Mouse (Mus musculus) gastrocnemius, adult 2 months (tissue): ENCODE measurements at regions not wholly inside any gene's neighbourhood (a gene's known extent, or its start where the extent isn't known, plus 50 kb on each side); places are given as distances from the start of the nearest gene placed in this dataset.

Experiments
- DNase-seq: peaks from one replicate; pipeline ENCODE4 v3.0.0; 2022
- H3K27ac ChIP-seq: fragments of 200-600 bp; 2 replicates; pipeline ENCODE4 v1.8.1; 2022; ENCODE audit warnings: mild to moderate bottlenecking
- H3K4me3 ChIP-seq: fragments of 200-600 bp; 2 replicates; pipeline ENCODE4 v1.8.1; 2022; ENCODE audit warnings: mild to moderate bottlenecking, moderate library complexity
- CTCF ChIP-seq: fragments of 200-600 bp; IDR thresholded peaks from 2 replicates; pipeline ENCODE4 v1.8.1; 2022; ENCODE audit warnings: antibody characterized with exemption, mild to moderate bottlenecking, moderate library complexity
- intact Hi-C: fragments of 180-260 bp; cut with DNase I; formaldehyde crosslinking; loops from one replicate; pipeline ENCODE4 v1.15.1; 2025

DNA sequence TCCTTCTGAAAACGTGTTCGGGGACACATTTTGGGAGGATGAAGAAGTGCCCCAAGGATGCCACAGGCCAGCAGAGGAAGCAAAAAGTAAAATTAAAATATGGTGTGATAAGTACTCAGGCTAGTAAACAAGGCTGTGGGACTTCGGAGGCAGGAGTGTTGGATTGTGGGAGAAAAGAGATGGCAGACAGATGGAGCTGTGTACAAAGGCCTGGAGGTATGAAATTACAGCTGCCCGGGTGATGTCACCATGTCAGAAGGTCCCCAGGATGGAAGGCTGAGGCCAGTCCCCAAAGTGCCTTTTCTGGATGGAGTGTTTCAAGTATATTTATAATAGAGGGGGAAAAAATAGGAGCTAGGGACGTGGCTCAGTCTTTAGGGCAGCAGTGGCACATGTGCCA, 66.9 kb upstream of the Cplx2 start:
- Histone ChIP-seq H3K4me3 (peak overlapping the region; percentile 88), H3K27ac (peak overlapping the region; percentile 89; the same call in 1 of the 2 replicates)
- no peak for TF ChIP-seq CTCF
- intact Hi-C loops, result no loop called here
- DNase-seq, result no peak

DNA sequence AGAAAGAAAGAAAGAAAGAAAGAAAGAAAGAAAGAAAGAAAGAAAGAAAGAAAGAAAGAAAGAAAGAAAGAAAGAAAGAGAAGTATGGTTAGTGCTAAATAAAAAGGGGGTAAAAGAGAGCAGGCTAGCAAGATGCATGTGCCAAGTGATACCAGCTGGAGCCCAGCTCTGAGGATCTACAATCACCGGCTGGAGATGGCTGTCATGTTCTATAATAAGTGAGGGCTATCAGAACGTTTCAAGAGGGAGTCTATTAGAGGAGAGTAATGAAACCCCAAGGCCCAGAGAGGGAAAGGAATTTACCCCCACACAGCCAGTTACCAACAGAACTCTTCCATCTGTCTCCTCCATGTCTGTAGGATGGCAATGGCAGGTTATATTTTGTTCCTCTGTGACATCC, 62.6 kb upstream of the Cplx2 start:
- intact Hi-C loops, result no loop called here
- no peak overlapping the region for H3K27ac ChIP-seq

DNA sequence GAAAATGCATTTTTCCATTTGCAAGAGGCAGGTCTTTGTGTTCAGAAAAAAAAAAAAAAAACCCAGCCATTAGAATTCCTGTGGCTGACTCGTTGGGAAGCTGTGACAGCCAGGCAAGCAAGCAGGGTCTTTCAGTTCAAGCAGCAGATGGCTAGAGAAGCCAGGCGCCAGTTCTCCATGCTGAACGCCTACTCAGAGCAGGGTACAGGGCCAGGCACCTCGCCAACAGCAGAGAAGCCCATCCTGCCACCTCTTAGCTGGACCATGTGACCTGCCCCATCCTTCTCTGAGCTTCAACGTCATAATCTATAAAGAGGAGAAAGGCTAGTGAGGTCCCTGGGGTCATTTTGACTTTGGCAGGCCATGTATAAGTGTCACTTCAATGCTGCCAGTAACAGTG, 61.8 kb upstream of the Cplx2 start:
- intact Hi-C loops, result no loop called here
- DNase-seq, result no peak
- H3K27ac ChIP-seq, result no peak overlapping the region
- TF ChIP-seq CTCF, result no peak
- H3K4me3 ChIP-seq, result no peak overlapping the region

More for the DNA sequence above, 62.6 kb upstream of the Cplx2 start:
- TF ChIP-seq CTCF, result no peak
- H3K4me3 ChIP-seq, result no peak overlapping the region
- DNase-seq, result no peak

DNA sequence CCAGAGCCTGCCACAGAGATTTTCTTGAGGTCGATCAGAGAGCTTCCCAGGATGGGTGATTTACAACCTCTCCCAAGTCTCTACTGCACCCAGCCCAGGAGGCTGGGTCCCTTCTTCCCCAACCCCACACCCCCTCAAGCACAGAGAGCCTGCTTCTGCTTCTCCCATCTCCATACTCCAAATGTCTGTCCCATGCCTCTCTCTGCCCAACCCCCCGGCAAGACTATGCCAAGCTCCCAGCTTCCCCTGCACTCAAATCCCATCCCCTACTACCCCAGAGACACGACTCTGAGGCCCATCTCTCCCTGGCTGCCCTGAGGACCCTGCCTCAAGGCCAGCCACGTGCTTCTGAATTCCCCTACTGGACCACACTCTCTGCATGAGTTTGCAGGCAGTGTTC, 61.0 kb upstream of the Cplx2 start:
- Histone ChIP-seq H3K27ac (no peak overlapping the region), H3K4me3 (no peak overlapping the region)
- no peak for TF ChIP-seq CTCF
- intact Hi-C loops, result no loop called here
- DNase-seq, result no peak

GRCm38 (mm10) chr13:54311327-54312026, 59.7 kb upstream of the Cplx2 start:
- intact Hi-C loops, result no loop called here
- TF ChIP-seq CTCF, result no peak
- no peak for DNase-seq
- Histone ChIP-seq H3K27ac (no peak overlapping the region), H3K4me3 (no peak overlapping the region)

DNA sequence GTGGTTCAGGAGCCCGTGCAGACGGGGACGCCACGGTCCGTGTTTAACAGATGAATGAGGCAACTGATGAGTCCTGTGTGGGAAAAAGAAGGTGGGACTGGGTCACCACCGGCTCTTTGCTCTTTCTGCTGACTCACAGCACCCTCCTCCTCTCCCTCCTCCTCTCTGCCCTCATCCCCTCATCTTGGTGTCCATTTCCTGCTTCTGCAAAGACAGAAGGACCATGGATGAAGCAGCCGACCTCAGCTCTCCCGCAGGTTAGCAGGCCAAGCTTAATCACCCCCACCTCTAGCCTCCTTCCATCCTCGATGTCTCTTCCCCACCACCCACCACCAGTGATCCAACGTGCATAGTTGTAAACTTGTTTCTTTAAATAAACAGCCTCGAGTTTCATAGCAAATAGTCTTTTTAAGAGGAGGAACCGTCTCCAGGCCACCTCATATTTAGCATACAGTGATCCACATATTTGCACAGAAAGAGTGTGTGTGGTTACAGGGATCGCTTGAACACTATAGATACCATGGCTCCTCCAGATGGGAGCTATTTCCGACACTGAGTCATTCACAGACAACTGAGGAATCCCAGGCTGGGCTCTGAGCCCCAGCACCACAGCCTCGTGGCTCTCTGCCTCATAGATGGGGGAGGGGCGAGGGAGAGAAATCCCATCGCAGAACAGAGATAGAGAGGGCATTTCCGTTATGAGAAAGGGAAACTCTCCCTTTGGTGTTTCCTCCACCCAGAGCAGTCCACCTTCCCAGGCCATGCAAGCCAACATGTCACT, 58.6 kb upstream of the Cplx2 start:
- Histone ChIP-seq H3K4me3 (no peak overlapping the region), H3K27ac (no peak overlapping the region)
- peak; percentile 34 for DNase-seq
- intact Hi-C loops, result no loop called here
- no peak for TF ChIP-seq CTCF

- Histone ChIP-seq H3K4me3 (no peak overlapping the region), H3K27ac (no peak overlapping the region)
- intact Hi-C loops, result no loop called here
- no peak for DNase-seq
- TF ChIP-seq CTCF, result no peak
Measured at GRCm38 (mm10) chr13:54315333-54315732, 55.8 kb upstream of the Cplx2 start.

- H3K4me3 ChIP-seq, result no peak overlapping the region
- DNase-seq, result no peak
- H3K27ac ChIP-seq, result no peak overlapping the region
- no peak for TF ChIP-seq CTCF
- intact Hi-C loops, result no loop called here
Measured at GRCm38 (mm10) chr13:54316907-54317306, 54.2 kb upstream of the Cplx2 start.

DNA sequence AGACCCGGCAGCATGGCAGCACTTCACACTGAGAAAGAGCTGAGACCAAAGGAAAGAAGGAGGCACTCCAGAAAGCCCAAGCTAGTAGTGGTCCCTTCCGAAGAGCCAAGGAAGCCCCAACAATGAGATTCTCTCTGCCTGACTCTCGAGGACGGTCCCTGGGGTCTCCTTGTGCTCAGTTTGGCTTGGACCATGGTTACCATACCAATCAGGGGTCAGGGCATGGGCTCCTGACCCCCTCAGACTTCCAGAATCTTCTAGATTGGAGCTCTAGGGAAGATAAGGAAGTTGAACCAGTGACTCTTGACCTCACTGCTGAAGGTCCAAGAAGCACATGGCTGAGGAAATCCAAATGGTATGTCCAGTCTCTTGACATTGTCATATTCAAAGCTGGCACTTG, 53.0 kb upstream of the Cplx2 start:
- intact Hi-C loops, result no loop called here
- Histone ChIP-seq H3K4me3 (no peak overlapping the region), H3K27ac (no peak overlapping the region)
- no peak for TF ChIP-seq CTCF
- DNase-seq, result no peak

DNA sequence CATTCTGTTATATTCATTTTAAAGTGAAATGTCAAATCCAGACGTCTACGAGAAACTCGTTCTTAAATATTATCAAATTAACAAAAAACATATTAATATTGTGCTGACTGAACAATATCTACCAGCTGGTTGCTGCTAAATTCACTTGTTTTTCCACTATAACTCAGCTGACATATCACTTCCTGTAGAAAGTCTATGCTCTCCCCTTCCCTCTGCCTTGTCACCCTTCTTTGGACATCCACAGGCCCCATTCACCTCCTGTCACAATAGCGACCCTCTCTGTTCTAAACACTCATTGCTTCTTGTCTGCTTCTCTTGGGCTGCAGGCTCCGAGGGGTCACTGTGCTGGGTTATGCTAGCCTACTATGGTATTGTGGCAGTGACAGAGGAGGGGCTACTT, 52.5 kb upstream of the Cplx2 start:
- Histone ChIP-seq H3K27ac (no peak overlapping the region), H3K4me3 (no peak overlapping the region)
- DNase-seq, result no peak
- no peak for TF ChIP-seq CTCF
- intact Hi-C loops, result no loop called here

DNA sequence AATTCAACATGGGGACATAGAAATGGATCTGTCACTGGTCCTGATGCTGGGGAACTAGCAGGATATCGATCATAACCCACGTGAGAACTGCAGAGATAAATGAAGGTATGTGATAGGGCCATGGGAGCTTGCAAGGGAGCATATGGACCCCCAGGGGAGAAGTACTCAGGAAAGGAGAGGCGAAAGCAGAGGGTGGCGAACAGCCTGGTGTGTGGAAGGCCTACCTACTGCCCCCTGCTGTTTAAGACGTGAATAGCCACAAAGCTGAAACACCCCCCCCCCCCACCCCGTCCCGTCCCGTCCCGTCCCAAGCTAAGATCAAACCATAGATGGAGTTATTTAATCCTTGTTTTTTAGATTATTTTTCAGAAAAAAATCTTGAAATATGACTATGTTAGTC, 50.9 kb upstream of the Cplx2 start:
- peak; percentile 55 for TF ChIP-seq CTCF
- intact Hi-C loops, result loop anchor here (1.0 to 5.0 kb wide), 2 partner anchors 73 to 127 kb away; no protein-coding TSS in a partner anchor
- Histone ChIP-seq H3K4me3 (no peak overlapping the region), H3K27ac (no peak overlapping the region)
- no peak for DNase-seq

GRCm38 (mm10) chr13:54321011-54321410, 50.1 kb upstream of the Cplx2 start:
- intact Hi-C loops, result loop anchor here (5.0 kb wide), 1 partner anchor 126 kb away; no protein-coding TSS in a partner anchor

More at GRCm38 (mm10) chr13:54321011-54321410, 50.1 kb upstream of the Cplx2 start:
- DNase-seq, result no peak
- no peak overlapping the region for H3K27ac ChIP-seq
- no peak for TF ChIP-seq CTCF
- H3K4me3 ChIP-seq, result no peak overlapping the region
